In genomic region chr4:137912768-137913305, GRCm38 (mm10) we compare ENCODE assay signal across 9 mouse cellular contexts. TPM values are rescaled to one million over a fixed set of nuclear protein-coding genes. Genes with fewer than 3 reads are reported as not detected.
DNase-seq lines count a peak whose midpoint lies in the region; ATAC-seq lines count a peak whose summit lies in the region.
"Had no signal": no experiment of that assay in that cellular context is flagged by ENCODE, and none has a peak within 500 bp of the region (broad histone marks: within the 10 kb centered on the region; RNA-seq: fewer than 3 reads in every experiment).

No protein-coding gene starts in this region.

- H3K27ac ChIP-seq in lung, embryonic 15.5 days, result no peak overlapping the region; the same call in 1 of the 2 replicates
- H3K27ac ChIP-seq in hindbrain, embryonic 10.5 days, result peak overlapping the region; percentile 76
- H3K27ac ChIP-seq in limb, embryonic 12.5 days, result peak overlapping the region; percentile 35; the same call in 1 of the 2 replicates
- H3K27ac ChIP-seq in stomach, embryonic 15.5 days, result 0 out of 2 replicates have a peak overlapping the region, but pooled peaks have one; percentile 5

- peak overlapping the region; percentile 96 for H3K4me2 ChIP-seq in lung, embryonic 15.5 days
- H3K4me2 ChIP-seq in limb, embryonic 12.5 days, result peak overlapping the region; percentile 98
- H3K4me2 ChIP-seq in stomach, embryonic 15.5 days, result peak overlapping the region; percentile 99

- no peaks in the 10 kb centered on the region for H3K9me3 ChIP-seq in lung, embryonic 15.5 days
- no peaks in the 10 kb centered on the region for H3K9me3 ChIP-seq in hindbrain, embryonic 10.5 days
- H3K9me3 ChIP-seq in limb, embryonic 12.5 days, result no peaks in the 10 kb centered on the region
- no peaks in the 10 kb centered on the region for H3K9me3 ChIP-seq in stomach, embryonic 15.5 days

- no peaks in the 10 kb centered on the region for H3K36me3 ChIP-seq in lung, embryonic 15.5 days
- H3K36me3 ChIP-seq in hindbrain, embryonic 10.5 days, result 0 out of 2 replicates have a peak, but pooled peaks cover 5% of the 10 kb centered on the region
- H3K36me3 ChIP-seq in limb, embryonic 12.5 days, result no peaks in the 10 kb centered on the region
- H3K36me3 ChIP-seq in stomach, embryonic 15.5 days, result no peaks in the 10 kb centered on the region

- peaks cover 19% of the 10 kb centered on the region for H3K27me3 ChIP-seq in lung, embryonic 15.5 days
- peaks cover 20% of the 10 kb centered on the region for H3K27me3 ChIP-seq in hindbrain, embryonic 10.5 days (ENCODE audit: insufficient read depth, poor library complexity, severe bottlenecking)
- no peaks in the 10 kb centered on the region for H3K27me3 ChIP-seq in limb, embryonic 12.5 days
- no peaks in the 10 kb centered on the region for H3K27me3 ChIP-seq in stomach, embryonic 15.5 days (replicated peaks)

- ATAC-seq in lung, embryonic 15.5 days (ENCODE audit: borderline replicate concordance, extremely low read depth, low FRiP score, low TSS enrichment), result no peak
- ATAC-seq in limb, embryonic 12.5 days (ENCODE audit: insufficient number of reproducible peaks, insufficient read depth, low FRiP score, low TSS enrichment, low read depth), result no peak
- no peak for ATAC-seq in stomach, embryonic 15.5 days (ENCODE audit: insufficient read depth, low FRiP score, low read depth)

- no peak for DNase-seq in lung, adult 18-20 months
- DNase-seq in hindbrain, embryonic 10.5 days (ENCODE audit: low spot score), result no peak
- DNase-seq in c-Kit-positive CD71-positive TER-119-positive erythroid progenitor cells, embryonic 14.5 days (ENCODE audit: low spot score), result no peak
- no peak for DNase-seq in adrenal gland, adult 18-20 months (ENCODE audit: low spot score in 2 of 2)
- no peak for DNase-seq in embryo, embryonic 9.5 days (ENCODE audit: extremely low spot score)

- H3K9ac ChIP-seq in lung, embryonic 15.5 days, result peak overlapping the region; percentile 37
- H3K9ac ChIP-seq in limb, embryonic 12.5 days (replicated peaks), result peak overlapping the region; percentile 67; the same call in 1 of the 2 replicates
- no peak overlapping the region for H3K9ac ChIP-seq in stomach, embryonic 15.5 days

- H3K4me3 ChIP-seq in lung, embryonic 15.5 days, result peak overlapping the region; percentile 44
- peak overlapping the region; percentile 60 for H3K4me3 ChIP-seq in hindbrain, embryonic 10.5 days
- H3K4me3 ChIP-seq in limb, embryonic 12.5 days (replicated peaks), result peak overlapping the region; percentile 58
- H3K4me3 ChIP-seq in stomach, embryonic 15.5 days (replicated peaks), result peak overlapping the region; percentile 53
- H3K4me3 ChIP-seq: myocyte had no signal

- 50% methylated on average over 12 of the region's 13 CpGs for WGBS in lung, embryonic 15.5 days
- 50% methylated on average over 13 of the region's 13 CpGs for WGBS in hindbrain, embryonic 10.5 days
- 53% methylated on average over 13 of the region's 13 CpGs for WGBS in limb, embryonic 12.5 days
- 57% methylated on average over 12 of the region's 13 CpGs for WGBS in stomach, embryonic 15.5 days

- peaks cover 37% of the 10 kb centered on the region for H3K4me1 ChIP-seq in lung, embryonic 15.5 days
- peaks cover 39% of the 10 kb centered on the region for H3K4me1 ChIP-seq in hindbrain, embryonic 10.5 days (replicated peaks)
- peaks cover 46% of the 10 kb centered on the region for H3K4me1 ChIP-seq in limb, embryonic 12.5 days (replicated peaks)
- H3K4me1 ChIP-seq in stomach, embryonic 15.5 days, result peaks cover 38% of the 10 kb centered on the region

RNA-seq across cellular contexts. Expression of gene Ece1, which starts 50.8 kb away (rescaled TPM):
- polyA plus RNA-seq in lung, embryonic 15.5 days (2015; fragmentation: Nextera tagmentation; extraction: Ambion mirVana), result 31.1 and 48.4 TPM in 2 replicates
- polyA plus RNA-seq in hindbrain, embryonic 10.5 days (2016; fragmentation: Nextera tagmentation; extraction: Ambion mirVana), result 33.7 and 37.6 TPM in 2 replicates
- 23.9 and 24.5 TPM in 2 replicates for polyA plus RNA-seq in limb, embryonic 12.5 days (2016; fragmentation: Nextera tagmentation; extraction: Ambion mirVana)
- polyA plus RNA-seq in stomach, embryonic 15.5 days (2015; fragmentation: Nextera tagmentation; extraction: Ambion mirVana), result 52.0 and 53.5 TPM in 2 replicates
- total RNA-seq in adrenal gland, adult 18-20 months (2021), result 100 to 1,000 TPM; 210 to 273 TPM
